Mouse (Mus musculus): ENCODE measurements around the gene Vwa1. TPM values are rescaled to one million over a fixed set of nuclear protein-coding genes. Genes with fewer than 3 reads are reported as not detected.
"Not testable (repeated sequence)": the region's sequence is repeated elsewhere in the genome, so short reads cannot be mapped to it uniquely, and the experiment has no call there.

Gene Vwa1
- polyA plus RNA-seq, 1 experiment: 0.41 TPM

GRCm38 (mm10) chr4:155802075-155802474, 27.6 kb upstream of the Vwa1 start:
- H3K36me3 ChIP-seq (replicated peaks; ENCODE audit: low read length): peaks cover 26% of the 10 kb centered on the region
- H3K9me3 ChIP-seq: no peaks in the 10 kb centered on the region
- no peaks in the 10 kb centered on the region for H3K27me3 ChIP-seq (replicated peaks)
- TF ChIP-seq GATA1 (IDR thresholded peaks at IDR 0.05; ENCODE audit: borderline replicate concordance, low read length) (no peak), FLI1 (IDR thresholded peaks at IDR 0.05; ENCODE audit: low read length) (no peak)
- peaks cover 37% of the 10 kb centered on the region for H3K4me1 ChIP-seq
- no peak overlapping the region for H3K4me3 ChIP-seq (replicated peaks)

- H3K9me3 ChIP-seq: no peaks in the 10 kb centered on the region
- no peaks in the 10 kb centered on the region for H3K36me3 ChIP-seq (replicated peaks; ENCODE audit: low read length)
- H3K4me3 ChIP-seq (replicated peaks): no peak overlapping the region
- peaks cover 17% of the 10 kb centered on the region for H3K27me3 ChIP-seq (replicated peaks)
- TF ChIP-seq FLI1 (IDR thresholded peaks at IDR 0.05; ENCODE audit: low read length) (no peak), GATA1 (IDR thresholded peaks at IDR 0.05; ENCODE audit: borderline replicate concordance, low read length) (no peak)
- peaks cover 44% of the 10 kb centered on the region for H3K4me1 ChIP-seq
Measured at GRCm38 (mm10) chr4:155793730-155794129, 19.2 kb upstream of the Vwa1 start.

- peaks cover 62% of the 10 kb centered on the region for H3K4me1 ChIP-seq
- H3K27me3 ChIP-seq (replicated peaks): peaks cover 17% of the 10 kb centered on the region
- H3K36me3 ChIP-seq (replicated peaks; ENCODE audit: low read length): no peaks in the 10 kb centered on the region
- peak overlapping the region; percentile 53 for H3K4me3 ChIP-seq (replicated peaks)
- H3K9me3 ChIP-seq: no peaks in the 10 kb centered on the region
- TF ChIP-seq FLI1 (IDR thresholded peaks at IDR 0.05; ENCODE audit: low read length) (no peak), GATA1 (IDR thresholded peaks at IDR 0.05; ENCODE audit: borderline replicate concordance, low read length) (no peak)
Measured at GRCm38 (mm10) chr4:155791240-155791933, 16.9 kb upstream of the Vwa1 start.

- H3K4me1 ChIP-seq: peaks cover 69% of the 10 kb centered on the region
Measured at GRCm38 (mm10) chr4:155790650-155791161, 16.2 kb upstream of the Vwa1 start.

DNA sequence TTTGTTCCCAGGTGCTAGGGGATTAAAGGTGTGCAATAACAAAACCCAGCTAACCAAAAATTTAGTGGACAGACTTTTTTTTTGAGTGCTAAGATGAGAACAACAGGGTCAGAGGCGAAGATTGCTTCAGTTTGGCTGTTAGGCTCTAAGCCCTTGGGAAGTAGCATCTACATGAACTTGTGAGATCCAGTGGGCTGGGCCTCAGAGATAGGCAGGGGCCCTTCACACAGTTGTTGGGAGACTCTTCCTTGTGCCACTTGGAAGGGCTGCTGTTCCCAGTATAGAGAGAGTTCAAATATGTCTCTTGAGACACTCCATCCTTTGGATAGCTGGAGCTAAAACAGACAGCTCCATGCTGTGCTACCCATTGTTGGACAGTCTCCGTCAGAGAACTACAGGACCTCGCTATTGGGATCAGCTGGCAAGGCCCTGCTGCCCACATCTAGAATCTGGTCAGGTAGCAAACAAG, 15.6 kb upstream of the Vwa1 start, which contains the start of gene Ankrd65:
Ankrd65 (plus strand) TSS at position 419 of the 469 bp plus-strand sequence.
- peaks cover 75% of the 10 kb centered on the region for H3K4me1 ChIP-seq
- H3K9me3 ChIP-seq: no peaks in the 10 kb centered on the region
- no peak for TF ChIP-seq FLI1 (IDR thresholded peaks at IDR 0.05; ENCODE audit: low read length)
- TF ChIP-seq GATA1 (IDR thresholded peaks at IDR 0.05; ENCODE audit: borderline replicate concordance, low read length): no peak
- no peaks in the 10 kb centered on the region for H3K36me3 ChIP-seq (replicated peaks; ENCODE audit: low read length)
- H3K4me3 ChIP-seq (replicated peaks): no peak within 1 kb of the TSS
- H3K27me3 ChIP-seq (replicated peaks): peaks cover 13% of the 10 kb centered on the region

More at GRCm38 (mm10) chr4:155790650-155791161, 16.2 kb upstream of the Vwa1 start:
- TF ChIP-seq FLI1 (IDR thresholded peaks at IDR 0.05; ENCODE audit: low read length): no peak
- TF ChIP-seq GATA1 (IDR thresholded peaks at IDR 0.05; ENCODE audit: borderline replicate concordance, low read length): no peak
- Histone ChIP-seq H3K27me3 (replicated peaks) (peaks cover 13% of the 10 kb centered on the region), H3K4me3 (replicated peaks) (no peak overlapping the region), H3K9me3 (no peaks in the 10 kb centered on the region), H3K36me3 (replicated peaks; ENCODE audit: low read length) (no peaks in the 10 kb centered on the region)

DNA sequence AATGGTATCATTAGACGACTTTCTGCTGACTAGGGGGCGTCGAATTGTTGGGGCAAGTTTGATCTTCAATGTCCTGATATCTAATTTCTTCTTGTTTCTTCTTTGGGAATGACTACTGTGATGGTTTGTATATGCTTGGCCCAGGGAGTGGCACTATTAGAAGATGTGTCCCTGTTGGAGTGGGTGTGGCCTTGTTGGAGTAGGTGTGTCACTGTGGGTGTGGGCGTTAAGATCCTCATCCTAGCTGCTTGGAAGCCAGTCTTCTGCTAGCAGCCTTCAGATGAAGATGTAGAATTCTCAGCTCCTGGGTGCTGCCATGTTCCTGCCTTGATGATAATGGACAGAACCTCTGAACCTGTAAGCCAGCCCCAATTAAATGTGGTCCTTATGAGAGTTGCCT, 14.3 kb upstream of the Vwa1 start:
- Histone ChIP-seq H3K4me1 (peaks cover 85% of the 10 kb centered on the region), H3K27me3 (replicated peaks) (peaks cover 13% of the 10 kb centered on the region)
- H3K9me3 ChIP-seq; H3K4me3 ChIP-seq (replicated peaks); H3K36me3 ChIP-seq (replicated peaks; ENCODE audit: low read length): not testable (repeated sequence)

- no peaks in the 10 kb centered on the region for H3K36me3 ChIP-seq (replicated peaks; ENCODE audit: low read length)
- H3K4me3 ChIP-seq (replicated peaks): peak overlapping the region; percentile 73
- TF ChIP-seq GATA1 (IDR thresholded peaks at IDR 0.05; ENCODE audit: borderline replicate concordance, low read length): peak; percentile 42; the same call in 1 of the 3 replicates
- TF ChIP-seq FLI1 (IDR thresholded peaks at IDR 0.05; ENCODE audit: low read length): no peak
- peaks cover 86% of the 10 kb centered on the region for H3K4me1 ChIP-seq
- H3K9me3 ChIP-seq: no peaks in the 10 kb centered on the region
- H3K27me3 ChIP-seq (replicated peaks): peaks cover 13% of the 10 kb centered on the region
Measured at GRCm38 (mm10) chr4:155788300-155788699, 13.8 kb upstream of the Vwa1 start.

- Histone ChIP-seq H3K4me1 (peaks cover 79% of the 10 kb centered on the region), H3K9me3 (no peaks in the 10 kb centered on the region), H3K4me3 (replicated peaks) (peak within 1 kb of the TSS; percentile 96), H3K36me3 (replicated peaks; ENCODE audit: low read length) (no peaks in the 10 kb centered on the region), H3K27me3 (replicated peaks) (peaks cover 4% of the 10 kb centered on the region)
- no peak for TF ChIP-seq GATA1 (IDR thresholded peaks at IDR 0.05; ENCODE audit: borderline replicate concordance, low read length)
Measured at GRCm38 (mm10) chr4:155785819-155786218, 11.3 kb upstream of the Vwa1 start, which contains the start of gene Tmem88b. Gene Tmem88b (minus strand): TSS chr4:155785874.

DNA sequence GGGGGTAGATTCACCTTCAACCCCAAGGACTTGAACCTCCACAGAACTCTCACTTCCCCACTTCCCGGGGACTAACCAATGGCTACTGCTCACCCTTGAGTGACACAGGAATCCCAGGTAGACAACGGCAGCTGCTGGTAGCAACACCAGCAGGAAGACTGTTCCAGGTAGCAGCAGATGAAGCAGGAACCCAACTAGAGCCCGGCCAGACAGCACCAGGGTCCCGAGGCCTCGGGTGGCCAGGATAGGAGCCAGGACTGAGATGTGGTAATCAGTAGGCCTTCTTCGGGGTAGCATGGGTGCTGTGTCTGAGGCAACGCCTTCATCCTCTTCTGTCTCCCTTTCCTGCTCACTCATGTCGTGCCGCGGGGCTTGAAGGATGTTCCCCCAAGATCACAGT, 10.7 kb upstream of the Vwa1 start:
- H3K36me3 ChIP-seq (replicated peaks; ENCODE audit: low read length): no peaks in the 10 kb centered on the region
- H3K9me3 ChIP-seq: no peaks in the 10 kb centered on the region
- H3K27me3 ChIP-seq (replicated peaks): peaks cover 5% of the 10 kb centered on the region
- H3K4me3 ChIP-seq (replicated peaks): peak overlapping the region; percentile 96
- TF ChIP-seq GATA1 (IDR thresholded peaks at IDR 0.05; ENCODE audit: borderline replicate concordance, low read length): no peak
- no peak for TF ChIP-seq FLI1 (IDR thresholded peaks at IDR 0.05; ENCODE audit: low read length)
- peaks cover 76% of the 10 kb centered on the region for H3K4me1 ChIP-seq

DNA sequence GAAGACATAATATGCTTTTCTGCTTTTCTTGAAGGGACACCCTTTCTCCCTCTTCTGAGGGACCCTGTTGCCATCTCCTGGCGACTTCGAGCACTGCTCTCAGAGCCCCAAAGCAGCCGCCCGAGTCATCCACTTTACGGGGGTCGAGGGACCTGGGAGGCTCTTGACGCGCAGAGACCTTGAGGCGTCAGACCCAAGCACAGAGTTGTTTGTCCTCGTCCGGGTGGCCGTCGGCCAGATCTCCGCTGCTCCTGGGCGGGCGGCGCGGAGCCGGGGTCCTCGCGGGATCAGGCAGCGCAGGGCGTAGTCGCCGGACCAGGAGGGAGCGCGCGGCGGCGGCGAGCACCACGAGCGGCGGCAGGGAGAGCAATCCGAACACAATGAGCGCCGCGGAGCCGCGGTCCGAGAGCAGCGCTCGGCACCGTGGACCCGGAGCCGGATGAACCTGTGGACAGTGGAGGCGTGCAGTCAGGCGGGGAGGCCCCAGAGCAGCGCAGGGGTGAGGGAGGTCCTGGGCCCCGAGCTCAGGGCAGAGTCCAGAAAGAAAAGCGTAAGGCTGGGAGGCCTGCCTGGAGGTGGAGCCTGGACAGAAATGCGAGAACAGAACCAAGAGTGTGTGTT, 9.7 kb upstream of the Vwa1 start:
- Histone ChIP-seq H3K4me3 (replicated peaks) (peak overlapping the region; percentile 96), H3K9me3 (no peaks in the 10 kb centered on the region), H3K27me3 (replicated peaks) (peaks cover 8% of the 10 kb centered on the region), H3K4me1 (peaks cover 74% of the 10 kb centered on the region), H3K36me3 (replicated peaks; ENCODE audit: low read length) (no peaks in the 10 kb centered on the region)
- TF ChIP-seq GATA1 (IDR thresholded peaks at IDR 0.05; ENCODE audit: borderline replicate concordance, low read length) (no peak), FLI1 (IDR thresholded peaks at IDR 0.05; ENCODE audit: low read length) (no peak)
